Mouse (Mus musculus) small intestine, adult 2 months (tissue): ENCODE results near the gene Gal3st3.

Source experiments
- CTCF ChIP-seq: fragments of 200-500 bp; IDR thresholded peaks from 2 replicates; pipeline ENCODE4 v1.5.1; 2012; ENCODE audit warnings: low read depth, mild to moderate bottlenecking, control low read depth, inconsistent platforms, low read length, moderate library complexity, mixed read lengths; ENCODE audit not compliant: insufficient replicate concordance, insufficient read length; ENCODE audit errors: extremely low read depth
- POLR2A ChIP-seq: fragments of 200-500 bp; IDR thresholded peaks from 2 replicates; pipeline ENCODE4 v1.6.1; 2012; ENCODE audit warnings: low read depth, mild to moderate bottlenecking, control low read depth, inconsistent platforms, low read length, moderate library complexity

- no peak for TF ChIP-seq POLR2A
- no peak for TF ChIP-seq CTCF
Measured at GRCm38 (mm10) chr19:5313189-5313588, 15.1 kb downstream of the Gal3st3 start.
